Mouse (Mus musculus): Measurements from ENCODE around the gene Ankzf1. TPM values are rescaled to one million over a fixed set of nuclear protein-coding genes. Genes with fewer than 3 reads are reported as not detected.

Ankzf1 gene
- polyA plus RNA-seq (2012; rRNA removed), result 33.5 and 39.1 TPM in 2 replicates

- peak; percentile 83 for DNase-seq (ENCODE audit: low spot score)
Observed at GRCm38 (mm10) chr1:75191622-75192402, at the start of gene Ankzf1, which contains the start of gene Atg9a. TSS of gene Ankzf1 (plus strand) at chr1:75192151. TSS of gene Atg9a (minus strand) at chr1:75192196.

GRCm38 (mm10) chr1:75142301-75143261, 49.4 kb upstream of the Ankzf1 start, which contains the start of the genes Cnppd1 and Retreg2:
TSS of gene Cnppd1 (minus strand) at chr1:75142711.
TSS of gene Retreg2 (plus strand) at chr1:75142778.
- DNase-seq (ENCODE audit: low spot score), result peak; percentile 99

DNA sequence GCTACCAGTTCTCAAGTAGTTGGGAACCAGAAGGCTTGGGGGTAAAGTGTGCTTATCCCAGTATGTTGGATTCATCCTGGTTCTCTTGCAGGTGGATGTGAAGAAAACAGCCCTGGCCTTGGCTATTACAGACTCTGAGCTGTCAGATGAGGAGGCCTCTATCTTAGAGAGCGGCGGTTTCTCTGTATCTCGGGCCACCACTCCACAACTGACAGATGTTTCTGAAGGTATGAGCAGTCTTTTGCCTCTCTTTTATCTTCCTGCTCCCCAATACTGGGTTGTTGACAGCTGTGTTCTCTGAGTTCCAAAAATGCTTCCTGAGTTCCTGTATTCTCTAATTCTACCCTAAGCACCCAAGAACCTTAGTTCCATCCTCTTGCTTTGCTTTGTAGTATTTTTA, 46.4 kb upstream of the Ankzf1 start:
- DNase-seq (ENCODE audit: low spot score), result no peak

- no peak for DNase-seq (ENCODE audit: low spot score)
Observed at GRCm38 (mm10) chr1:75147411-75148135, 44.4 kb upstream of the Ankzf1 start.

GRCm38 (mm10) chr1:75148727-75149126, 43.2 kb upstream of the Ankzf1 start:
- no peak for DNase-seq (ENCODE audit: low spot score)

DNA sequence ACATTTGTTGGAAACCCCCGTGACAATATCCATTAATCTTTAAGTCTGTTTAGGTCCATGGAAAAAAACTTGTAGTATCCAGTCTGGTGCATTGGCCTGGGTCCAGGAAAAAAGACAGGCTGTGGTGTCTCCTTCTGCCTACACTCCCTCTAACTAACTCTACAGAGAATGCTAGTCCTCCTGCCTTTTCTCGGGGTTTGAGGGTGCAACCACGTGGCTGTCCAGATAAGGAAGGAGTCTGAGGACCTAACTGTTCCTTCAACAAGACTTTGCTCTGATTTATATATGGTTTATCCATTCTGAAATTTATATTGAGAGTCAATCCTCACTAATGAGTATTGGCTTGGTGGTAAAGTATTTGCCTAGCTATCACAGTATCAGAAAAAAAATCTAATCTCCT, 36.1 kb upstream of the Ankzf1 start:
- no peak for DNase-seq (ENCODE audit: low spot score)

GRCm38 (mm10) chr1:75158990-75159389, 33.0 kb upstream of the Ankzf1 start:
- no peak for DNase-seq (ENCODE audit: low spot score)

DNA sequence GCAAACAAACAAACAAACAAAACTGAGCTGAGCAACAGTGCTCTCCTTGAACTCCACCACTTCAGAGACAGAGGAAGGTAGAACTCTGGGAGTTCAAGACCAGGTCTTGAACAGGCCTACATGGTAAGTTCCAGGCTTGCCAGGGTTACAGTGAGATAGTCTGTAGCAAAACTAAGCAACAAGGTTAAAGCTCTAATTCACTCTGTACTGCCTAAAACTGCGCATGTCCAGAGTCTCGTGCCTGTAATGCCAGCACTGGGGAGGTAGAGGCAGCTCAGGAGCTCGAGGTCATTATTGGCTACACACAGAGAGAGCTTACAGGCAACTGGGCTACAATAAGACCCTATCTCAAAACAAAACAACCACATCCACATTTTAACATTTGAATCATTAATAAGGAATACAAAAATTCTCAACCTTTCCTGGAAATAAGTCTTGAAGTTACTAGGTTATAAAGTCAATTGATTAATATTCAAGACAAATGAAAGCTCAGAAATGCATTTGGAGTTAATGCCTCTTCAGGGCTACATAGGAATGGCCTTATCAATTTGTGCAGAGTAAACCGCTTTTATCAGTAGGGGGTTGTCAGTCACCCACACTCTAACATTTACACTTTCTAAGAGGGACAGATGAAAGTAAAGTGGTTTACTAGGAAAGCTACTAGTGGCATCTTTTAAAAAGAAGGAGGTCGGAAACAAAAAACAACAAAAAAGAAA, 32.3 kb upstream of the Ankzf1 start:
- no peak for DNase-seq (ENCODE audit: low spot score)

GRCm38 (mm10) chr1:75160256-75160617, 31.7 kb upstream of the Ankzf1 start:
- DNase-seq (ENCODE audit: low spot score), result no peak

DNA sequence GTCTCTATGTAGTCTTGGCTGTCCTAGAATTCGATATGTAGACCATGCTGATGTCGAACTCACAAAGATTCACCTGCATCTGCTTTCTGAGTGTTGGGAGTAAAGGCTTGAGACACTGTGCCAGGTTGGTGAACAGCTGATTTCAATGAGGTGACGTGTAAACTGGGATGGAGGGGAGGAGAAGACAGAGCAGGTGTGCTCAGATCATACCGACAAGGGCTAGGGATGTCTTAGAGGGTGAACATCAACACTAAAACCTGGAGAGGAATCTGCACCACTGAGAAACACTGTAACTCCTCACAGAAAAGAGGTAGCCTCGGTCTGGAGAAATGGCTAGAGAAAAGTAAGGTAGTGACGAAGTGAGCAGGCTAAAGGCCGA, 23.9 kb upstream of the Ankzf1 start:
- no peak for DNase-seq (ENCODE audit: low spot score)

GRCm38 (mm10) chr1:75168472-75169464, 23.2 kb upstream of the Ankzf1 start, which contains the start of gene Zfand2b:
TSS of gene Zfand2b (plus strand) at chr1:75168646.
- peak; percentile 95 for DNase-seq (ENCODE audit: low spot score)

DNA sequence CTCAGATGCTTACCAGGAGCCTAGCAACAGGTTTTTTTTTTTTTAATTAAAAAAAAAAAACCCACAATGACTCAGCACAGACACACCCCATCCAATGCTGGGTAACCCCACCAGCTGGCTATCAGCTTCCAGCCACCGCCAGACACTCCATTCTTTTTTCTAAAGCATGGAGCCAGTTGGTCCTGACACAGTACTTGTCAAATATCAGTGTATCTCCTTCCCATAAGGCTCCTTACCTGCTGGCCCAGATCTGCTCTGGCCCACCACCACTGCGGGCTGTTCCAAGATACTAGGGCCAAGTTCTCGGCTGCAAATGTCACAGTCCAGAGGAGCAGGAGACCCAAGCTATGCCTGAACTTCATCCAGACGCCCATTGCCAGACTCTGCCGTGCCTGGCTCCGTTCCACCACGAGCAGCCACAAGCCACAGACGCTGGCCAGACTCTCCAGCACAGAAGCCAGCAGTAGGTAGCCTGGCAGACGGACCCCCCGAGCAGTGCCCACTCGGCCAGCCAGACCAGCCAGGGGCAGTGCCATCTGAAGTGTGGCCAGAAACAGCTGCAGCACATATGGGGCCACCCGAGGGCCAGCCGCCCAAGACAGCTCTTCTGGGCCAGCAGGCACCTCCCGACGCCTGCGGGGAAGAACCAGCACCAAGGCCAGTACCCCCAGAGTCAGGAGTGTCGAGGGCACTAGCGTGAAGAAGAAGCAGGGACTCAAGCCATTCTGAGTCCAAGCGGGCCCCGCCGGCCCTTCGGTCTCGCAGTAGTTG, 12.4 kb upstream of the Ankzf1 start:
- DNase-seq (ENCODE audit: low spot score), result no peak

- DNase-seq (ENCODE audit: low spot score), result peak; percentile 55
Observed at GRCm38 (mm10) chr1:75180105-75180590, 11.8 kb upstream of the Ankzf1 start, which contains the start of gene Abcb6. TSS of gene Abcb6 (minus strand) at chr1:75180392.

- no peak for DNase-seq (ENCODE audit: low spot score)
Observed at GRCm38 (mm10) chr1:75180741-75181140, 11.2 kb upstream of the Ankzf1 start.

DNA sequence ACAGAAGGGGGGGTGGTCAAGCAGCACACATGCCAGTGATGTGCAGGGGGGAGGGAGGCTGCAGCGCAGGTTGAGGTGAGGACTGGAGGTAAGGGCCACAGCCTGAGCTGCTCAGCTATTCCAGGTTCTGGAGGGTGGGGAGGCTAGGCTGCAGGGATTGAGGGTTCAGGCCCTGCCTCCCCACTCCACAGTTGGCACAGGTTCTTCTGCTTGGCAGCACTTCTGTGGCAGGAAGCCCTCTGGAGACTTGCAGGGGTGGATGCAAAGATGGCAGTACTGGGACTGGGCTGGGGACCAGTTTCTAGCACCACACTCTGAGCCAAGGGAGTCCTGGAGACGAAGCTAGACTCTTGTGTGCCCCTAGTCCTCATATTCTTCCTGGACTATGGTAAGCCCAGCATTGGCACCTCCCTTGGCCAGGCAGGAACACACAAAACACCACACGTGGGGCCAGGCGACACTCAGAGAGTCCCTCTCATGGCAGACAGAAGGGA, 10.5 kb upstream of the Ankzf1 start:
- DNase-seq (ENCODE audit: low spot score), result no peak

DNA sequence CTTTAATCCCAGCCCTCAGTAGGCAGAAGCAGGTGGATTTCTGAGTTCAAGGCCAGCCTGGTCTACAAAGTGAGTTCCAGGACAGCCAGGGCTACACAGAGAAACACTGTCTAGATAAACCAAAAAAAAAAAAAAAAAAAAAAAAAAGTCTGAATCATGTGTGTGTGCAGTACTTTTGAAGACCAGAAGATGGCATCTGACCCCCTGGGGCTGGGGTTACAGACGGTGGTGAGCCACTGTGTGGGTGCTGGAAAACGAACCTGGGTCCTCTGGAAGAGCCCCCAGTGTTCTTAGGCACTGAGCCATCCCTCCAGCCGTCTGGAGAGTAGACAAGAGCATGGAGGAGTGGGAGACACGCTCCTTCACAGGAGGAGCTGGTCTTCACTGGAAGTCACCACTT, 9.8 kb upstream of the Ankzf1 start:
- DNase-seq (ENCODE audit: low spot score), result no peak

DNA sequence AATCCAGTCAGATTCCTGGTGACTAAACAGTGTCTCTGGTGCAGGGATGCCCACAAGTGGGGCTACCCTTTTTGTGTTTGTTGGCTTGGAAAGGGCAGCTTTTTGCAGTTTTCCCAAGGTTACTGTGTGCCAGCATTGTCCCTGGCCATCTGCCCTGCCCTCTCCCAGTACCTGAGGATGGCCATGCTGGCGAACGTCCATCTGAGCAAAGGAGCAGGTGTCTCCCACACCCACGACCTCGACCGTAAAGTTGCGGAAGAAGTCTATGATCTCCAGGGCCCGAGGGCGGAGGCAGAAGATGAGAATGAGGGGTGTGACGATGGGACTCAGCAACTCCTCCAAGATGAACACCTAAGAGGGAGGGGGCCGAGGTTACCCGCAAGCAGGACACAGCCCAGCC, 6.5 kb upstream of the Ankzf1 start:
- DNase-seq (ENCODE audit: low spot score), result no peak

- no peak for DNase-seq (ENCODE audit: low spot score)
Observed at GRCm38 (mm10) chr1:75187126-75187525, 4.8 kb upstream of the Ankzf1 start.
